Mouse (Mus musculus) heart, postnatal 0 days (tissue): ENCODE measurements around the gene Tbrg4.

Experiments used
- CTCF ChIP-seq: IDR thresholded peaks from 2 replicates; pipeline ENCODE4 v1.5.1; 2016; ENCODE audit warnings: antibody characterized with exemption, control low read depth, low read depth
- EP300 ChIP-seq: IDR thresholded peaks from 2 replicates; pipeline ENCODE4 v1.6.1; 2016; ENCODE audit warnings: antibody characterized with exemption, low read depth

GRCm38 (mm10) chr11:6605491-6606399 is 20.1 kb downstream of the Tbrg4 start, which contains the start of gene Nacad:
- TF ChIP-seq CTCF = no peak
- no peak for TF ChIP-seq EP300
